Mouse (Mus musculus) neutrophil, adult 65 days (primary cell): ENCODE data around the gene R3hdml. TPM values are rescaled to one million over a fixed set of nuclear protein-coding genes. Genes with fewer than 3 reads are reported as not detected.

ENCODE experiments used
- total RNA-seq: library from RNA; stranded (reverse); gene quantifications from 2 replicates; pipeline ENCODE4 v1.2.4, GENCODE M21; 2023

R3hdml gene
- total RNA-seq, result not detected in 2 replicates

GRCm38 (mm10) chr2:163492018-163492417 lies at the start of gene R3hdml:
Gene R3hdml (plus strand): TSS chr2:163492318.

GRCm38 (mm10) chr2:163472466-163472851 lies 19.7 kb upstream of the R3hdml start, which contains the start of gene Fitm2:
Gene Fitm2 (minus strand): TSS chr2:163472629.

GRCm38 (mm10) chr2:163506300-163507004 lies 14.3 kb downstream of the R3hdml start, which contains the start of gene Hnf4a:
Gene Hnf4a (plus strand): TSS chr2:163506808.

Other genes with a start within 250 kb of the R3hdml start
- gene Jph2, start 94.3 kb upstream of the R3hdml start, total RNA-seq, result not detected in 2 replicates
- gene Oser1, start 67.6 kb upstream of the R3hdml start, total RNA-seq, result 107 and 131 TPM in 2 replicates
- gene Gdap1l1, start 53.8 kb upstream of the R3hdml start, total RNA-seq, result not detected in 2 replicates
- 0.66 and 1.0 TPM in 2 replicates for gene Fitm2, start 19.7 kb upstream of the R3hdml start, total RNA-seq
- not detected in 2 replicates for gene Hnf4a, start 14.5 kb downstream of the R3hdml start, total RNA-seq
- gene Ttpal, start 110.0 kb downstream of the R3hdml start, total RNA-seq, result 45.7 and 58.2 TPM in 2 replicates
- 431 and 484 TPM in 2 replicates for gene Serinc3, start 152.8 kb downstream of the R3hdml start, total RNA-seq
- 15.7 and 16.7 TPM in 2 replicates for gene Pkig, start 166.1 kb downstream of the R3hdml start, total RNA-seq